Mouse (Mus musculus): ENCODE results near the gene Zfp72. TPM values are rescaled to one million over a fixed set of nuclear protein-coding genes. Genes with fewer than 3 reads are reported as not detected.

The Zfp72 gene
- total RNA-seq, 2 experiments from 2014 or later: 3.1 to 3.3 TPM

Small RNA genes within 50 kb of the gene (microRNA-seq; reads per million reads assigned to microRNA genes)
- gene Mir692-3: 0 reads per million in 2 experiments

Other genes with a start within 250 kb of the Zfp72 start
- 10 to 100 TPM; 47.8 to 52.9 TPM for gene Exoc3, start 182.1 kb downstream of the Zfp72 start, total RNA-seq (2021)
- under 1 TPM; 0.48 to 0.71 TPM for gene Ahrr, start 98.5 kb downstream of the Zfp72 start, total RNA-seq (2021)
- 10 to 100 TPM; 47.1 to 52.6 TPM for gene Pdcd6, start 73.3 kb downstream of the Zfp72 start, total RNA-seq (2021)
- 1,000 to 10,000 TPM; 1,284 to 1,341 TPM for gene Sdha, start 40.6 kb downstream of the Zfp72 start, total RNA-seq (2021)
- 10 to 100 TPM; 43.2 to 49.9 TPM for gene Ccdc127, start 40.5 kb downstream of the Zfp72 start, total RNA-seq (2021)
- 10 to 100 TPM; 57.2 to 58.7 TPM for gene Lrrc14b, start 26.8 kb downstream of the Zfp72 start, total RNA-seq (2021)
- gene Ftl1-ps1, start 8.9 kb upstream of the Zfp72 start, total RNA-seq (2021): 100 to 1,000 TPM; 251 to 263 TPM
- 1 to 10 TPM; 5.9 to 6.9 TPM for gene Zfp825, start 103.2 kb upstream of the Zfp72 start, total RNA-seq (2021)
- gene Erap1, start 248.7 kb upstream of the Zfp72 start, total RNA-seq (2021): 10 to 100 TPM; 37.2 to 42.1 TPM